23 mouse cellular contexts compared by ENCODE assay signal in genomic region chr2:35280001-35280400, GRCm38 (mm10). TPM values are rescaled to one million over a fixed set of nuclear protein-coding genes. Genes with fewer than 3 reads are reported as not detected.
A peak's percentile ranks its signal among the peaks of the same experiment; 100 is the strongest.
DNase-seq lines count a peak whose midpoint lies in the region; ATAC-seq and TF ChIP-seq lines count a peak whose summit lies in the region.
"Had no signal": no experiment of that assay in that cellular context is flagged by ENCODE, and none has a peak within 500 bp of the region (broad histone marks: within the 10 kb centered on the region; RNA-seq: fewer than 3 reads in every experiment).

No protein-coding gene starts in this region.

- no peaks in the 10 kb centered on the region for H3K36me3 ChIP-seq in liver, embryonic 13.5 days
- H3K36me3 ChIP-seq: embryonic facial prominence, embryonic 12.5 days; hindbrain, embryonic 10.5 days; lung, embryonic 15.5 days; stomach, embryonic 15.5 days had no signal

- peak overlapping the region; percentile 62; the same call in 1 of the 2 replicates for H3K27ac ChIP-seq in layer of hippocampus, adult 2 months
- H3K27ac ChIP-seq in liver, embryonic 13.5 days, result no peak overlapping the region
- H3K27ac ChIP-seq: embryonic facial prominence, embryonic 12.5 days; hindbrain, embryonic 10.5 days; hindbrain, postnatal 0 days; limb, embryonic 13.5 days; lung, embryonic 15.5 days; macrophage; stomach, embryonic 15.5 days had no signal

- DNase-seq in layer of hippocampus, adult 2 months (ENCODE audit: low spot score in 2 of 2), result no peak
- no peak for DNase-seq in layer of hippocampus, adult 11-12 months (ENCODE audit: low spot score)
- peak; percentile 48 to 83 for DNase-seq in kidney, postnatal 25 days
- no peak for DNase-seq in liver, embryonic 13.5 days
- DNase-seq in thymus, postnatal 0 days (ENCODE audit: low spot score), result no peak
- no peak for DNase-seq in thymus, postnatal 36 days
- DNase-seq: adrenal gland, adult 2 months; cerebellum, adult 18-20 months; cerebellum, postnatal 14 days; forebrain, postnatal 0 days; layer of hippocampus, adult 9-11 months; right cerebral cortex, postnatal 4 days had no signal

- peak; percentile 49 for ATAC-seq in liver, embryonic 13.5 days (ENCODE audit: low read depth)
- ATAC-seq in granulocyte monocyte progenitor cell, adult 5-6 weeks (replicated peaks; ENCODE audit: poor library complexity, severe bottlenecking), result no peak
- ATAC-seq: forebrain, postnatal 0 days; hindbrain, postnatal 0 days; intestine, embryonic 16.5 days; midbrain, embryonic 16.5 days had no signal

- peaks cover 49% of the 10 kb centered on the region for H3K27me3 ChIP-seq in liver, embryonic 13.5 days
- H3K27me3 ChIP-seq: stomach, embryonic 15.5 days had no signal

- WGBS in liver, embryonic 13.5 days (ENCODE audit: insufficient replicate concordance), result 41% methylated on average over 3 of the region's 3 CpGs

- H3K9me3 ChIP-seq in liver, embryonic 13.5 days (replicated peaks), result no peaks in the 10 kb centered on the region
- H3K9me3 ChIP-seq: embryonic facial prominence, embryonic 12.5 days; hindbrain, embryonic 10.5 days; limb, embryonic 13.5 days; lung, embryonic 15.5 days; stomach, embryonic 15.5 days had no signal

- no peak overlapping the region for H3K9ac ChIP-seq in liver, embryonic 13.5 days
- H3K9ac ChIP-seq: embryonic facial prominence, embryonic 12.5 days; forebrain, postnatal 0 days; limb, embryonic 13.5 days; lung, embryonic 15.5 days; stomach, embryonic 15.5 days had no signal

- H3K4me3 ChIP-seq in layer of hippocampus, adult 2 months, result no peak overlapping the region
- H3K4me3 ChIP-seq in liver, embryonic 13.5 days (replicated peaks), result no peak overlapping the region
- H3K4me3 ChIP-seq: embryonic facial prominence, embryonic 12.5 days; hindbrain, embryonic 10.5 days; limb, embryonic 13.5 days; lung, embryonic 15.5 days; stomach, embryonic 15.5 days had no signal

- H3K4me1 ChIP-seq in liver, embryonic 13.5 days (replicated peaks), result peaks cover 18% of the 10 kb centered on the region

- no peak overlapping the region for H3K4me2 ChIP-seq in liver, embryonic 13.5 days
- H3K4me2 ChIP-seq: embryonic facial prominence, embryonic 12.5 days; heart, embryonic 11.5 days; limb, embryonic 13.5 days; lung, embryonic 15.5 days; stomach, embryonic 15.5 days had no signal

- no peak for TF ChIP-seq CTCF in layer of hippocampus, adult 2 months (conservative IDR thresholded peaks at IDR 0.05)

RNA-seq across cellular contexts. Expression of gene Gsn, which starts 23.8 kb away (rescaled TPM):
- total RNA-seq in layer of hippocampus, adult 2 months (2021), result 10 to 100 TPM; 46.5 to 49.1 TPM
- polyA plus RNA-seq in liver, embryonic 13.5 days (2015; fragmentation: Nextera tagmentation; extraction: Ambion mirVana), result 77.4 and 92.5 TPM in 2 replicates
- 139 TPM in 2 replicates for polyA plus RNA-seq in thymus, postnatal 0 days (2015; fragmentation: Nextera tagmentation; extraction: Ambion mirVana)
- total RNA-seq in granulocyte monocyte progenitor cell, adult 5-6 weeks (2014; fragmentation: Nextera tagmentation), result 3.7 and 7.8 TPM in 2 replicates
- 8.4 and 10.0 TPM in 2 replicates for total RNA-seq in granulocyte monocyte progenitor cell, adult 5-6 weeks (2017)

RNA-seq across cellular contexts. Expression of gene Stom, which starts 56.8 kb away (rescaled TPM):
- total RNA-seq in layer of hippocampus, adult 2 months (2021), result 1 to 10 TPM; 6.0 to 7.9 TPM
- 128 and 160 TPM in 2 replicates for polyA plus RNA-seq in liver, embryonic 13.5 days (2015; fragmentation: Nextera tagmentation; extraction: Ambion mirVana)
- polyA plus RNA-seq in thymus, postnatal 0 days (2015; fragmentation: Nextera tagmentation; extraction: Ambion mirVana), result 16.5 and 18.9 TPM in 2 replicates
- total RNA-seq in granulocyte monocyte progenitor cell, adult 5-6 weeks (2014; fragmentation: Nextera tagmentation), result 99.4 and 102 TPM in 2 replicates
- 147 and 151 TPM in 2 replicates for total RNA-seq in granulocyte monocyte progenitor cell, adult 5-6 weeks (2017)

Comparison
In these comparisons a context has a peak if more than half of its experiments do, and no peak if none do; other contexts are left out.
1. DNase-seq: peak in kidney, postnatal 25 days (2 of 2); none in layer of hippocampus, adult 2 months (0 of 2), layer of hippocampus, adult 11-12 months (single experiment), liver, embryonic 13.5 days (single experiment), thymus, postnatal 0 days (single experiment) and thymus, postnatal 36 days (0 of 2).
2. RNA of gene Gsn, which starts 23.8 kb away (total RNA-seq): 46.5 to 49.1 TPM in layer of hippocampus, adult 2 months; 3.7 to 10.0 TPM in granulocyte monocyte progenitor cell, adult 5-6 weeks; every median in the first group is over 4 times any median in the second.
3. RNA of gene Stom, which starts 56.8 kb away (total RNA-seq): 99.4 to 151 TPM in granulocyte monocyte progenitor cell, adult 5-6 weeks; 6.0 to 7.9 TPM in layer of hippocampus, adult 2 months; every median in the first group is over 10 times any median in the second.